Mouse (Mus musculus): Measurements from ENCODE around the gene Otoa.

Otoa gene

GRCm38 (mm10) chr7:121082949-121083513, 1.6 kb downstream of the Otoa start:
- peak; percentile 69 to 79 for DNase-seq

GRCm38 (mm10) chr7:121084840-121085453, 3.5 kb downstream of the Otoa start:
- DNase-seq, result peak in 1 of 2 experiments; percentile 43

GRCm38 (mm10) chr7:121085500-121085899, 4.0 kb downstream of the Otoa start:
- DNase-seq, result peak in 1 of 2 experiments; percentile 27

GRCm38 (mm10) chr7:121088745-121089144, 7.3 kb downstream of the Otoa start:
- DNase-seq, result no peak

- DNase-seq, result no peak
Measured at GRCm38 (mm10) chr7:121090748-121091147, 9.3 kb downstream of the Otoa start.

GRCm38 (mm10) chr7:121093026-121093425, 11.6 kb downstream of the Otoa start:
- DNase-seq, result no peak

GRCm38 (mm10) chr7:121098614-121099389, 17.4 kb downstream of the Otoa start:
- DNase-seq, result no peak

GRCm38 (mm10) chr7:121107851-121108250, 26.4 kb downstream of the Otoa start:
- DNase-seq, result no peak

- DNase-seq, result no peak
Measured at GRCm38 (mm10) chr7:121111321-121111720, 29.9 kb downstream of the Otoa start.

GRCm38 (mm10) chr7:121111762-121112161, 30.3 kb downstream of the Otoa start:
- no peak for DNase-seq

GRCm38 (mm10) chr7:121120143-121120818, 38.8 kb downstream of the Otoa start:
- DNase-seq, result peak; percentile 93 to 95

GRCm38 (mm10) chr7:121130837-121131236, 49.4 kb downstream of the Otoa start:
- DNase-seq, result no peak

GRCm38 (mm10) chr7:121141274-121141673, 59.8 kb downstream of the Otoa start:
- DNase-seq, result no peak

- DNase-seq, result no peak
Measured at GRCm38 (mm10) chr7:121150662-121151061, 69.2 kb downstream of the Otoa start.

GRCm38 (mm10) chr7:121152186-121152585, 70.7 kb downstream of the Otoa start:
- DNase-seq, result no peak

- peak; percentile 23 to 45 for DNase-seq
Measured at GRCm38 (mm10) chr7:121165616-121166015, 84.2 kb downstream of the Otoa start.

GRCm38 (mm10) chr7:121171888-121172287, 90.4 kb downstream of the Otoa start:
- DNase-seq, result no peak

- no peak for DNase-seq
Measured at GRCm38 (mm10) chr7:121187201-121187786, 105.8 kb downstream of the Otoa start.

- DNase-seq, result no peak
Measured at GRCm38 (mm10) chr7:121188976-121189375, 107.5 kb downstream of the Otoa start.

- DNase-seq, result peak; percentile 73 to 79
Measured at GRCm38 (mm10) chr7:121198933-121199332, 117.5 kb downstream of the Otoa start.

- DNase-seq, result no peak
Measured at GRCm38 (mm10) chr7:121211804-121212203, 130.4 kb downstream of the Otoa start.
